13 mouse cellular contexts compared by ENCODE assay signal in the genomic region with DNA sequence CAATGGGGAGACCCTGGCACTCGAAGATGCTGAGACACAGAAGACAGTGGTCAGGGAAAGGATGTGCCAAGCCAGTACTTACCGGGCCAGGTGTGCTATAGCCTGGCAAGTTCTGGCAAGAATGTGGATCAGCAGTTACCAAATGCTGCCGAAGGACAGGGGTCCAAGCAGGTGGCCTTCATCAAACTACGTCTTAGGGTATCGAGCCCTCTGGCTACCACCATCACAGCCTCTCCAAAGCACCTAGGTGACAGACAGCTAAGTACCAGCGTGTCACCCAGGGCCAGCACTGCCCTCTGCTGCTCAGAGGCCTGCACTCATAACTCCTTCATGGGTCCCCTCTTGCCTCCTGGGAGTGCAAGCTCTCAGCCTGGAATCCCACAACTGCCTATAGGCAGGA. TPM values are rescaled to one million over a fixed set of nuclear protein-coding genes. Genes with fewer than 3 reads are reported as not detected.
DNase-seq lines count a peak whose midpoint lies in the region; ATAC-seq and TF ChIP-seq lines count a peak whose summit lies in the region.
"Had no signal": no experiment of that assay in that cellular context is flagged by ENCODE, and none has a peak within 500 bp of the region (broad histone marks: within the 10 kb centered on the region; RNA-seq: fewer than 3 reads in every experiment).

No protein-coding gene starts in this region.

- no peak for ATAC-seq in heart, embryonic 12.5 days (ENCODE audit: insufficient number of reproducible peaks, low FRiP score)
- no peak for ATAC-seq in megakaryocyte, adult 5-6 weeks (ENCODE audit: poor library complexity, severe bottlenecking)
- ATAC-seq in midbrain, postnatal 0 days (ENCODE audit: low FRiP score), result no peak
- ATAC-seq: forebrain, embryonic 16.5 days had no signal

- TF ChIP-seq CTCF in midbrain, postnatal 0 days (IDR thresholded peaks at IDR 0.05), result no peak

- H3K27me3 ChIP-seq in heart, embryonic 12.5 days (replicated peaks), result no peaks in the 10 kb centered on the region
- no peaks in the 10 kb centered on the region for H3K27me3 ChIP-seq in megakaryocyte, embryonic 14.5 days (replicated peaks)
- no peaks in the 10 kb centered on the region for H3K27me3 ChIP-seq in midbrain, postnatal 0 days (ENCODE audit: insufficient read depth, low read length)
- H3K27me3 ChIP-seq: neural tube, embryonic 12.5 days had no signal

- H3K9ac ChIP-seq in heart, embryonic 12.5 days, result no peak overlapping the region
- no peak overlapping the region for H3K9ac ChIP-seq in midbrain, postnatal 0 days (replicated peaks; ENCODE audit: low read length, poor library complexity, severe bottlenecking)
- H3K9ac ChIP-seq: neural tube, embryonic 12.5 days had no signal

- peaks cover 22% of the 10 kb centered on the region for H3K4me1 ChIP-seq in heart, embryonic 12.5 days (replicated peaks)
- peaks cover 100% of the 10 kb centered on the region for H3K4me1 ChIP-seq in megakaryocyte, embryonic 14.5 days
- no peaks in the 10 kb centered on the region for H3K4me1 ChIP-seq in midbrain, postnatal 0 days (ENCODE audit: insufficient read depth, low read length)
- H3K4me1 ChIP-seq: neural tube, embryonic 12.5 days had no signal

- peak; percentile 91 for DNase-seq in heart, adult 11 months
- peak; percentile 54 for DNase-seq in cerebellum, adult 9-10 months
- peak; percentile 45 to 75 for DNase-seq in spleen, postnatal 4 days (ENCODE audit: low spot score in 2 of 2)
- no peak for DNase-seq in midbrain, postnatal 0 days (ENCODE audit: low spot score)
- DNase-seq in heart, postnatal 25 days (ENCODE audit: low spot score), result no peak

- H3K4me3 ChIP-seq in heart, embryonic 12.5 days, result no peak overlapping the region
- H3K4me3 ChIP-seq in megakaryocyte, embryonic 14.5 days (replicated peaks), result peak overlapping the region; percentile 74
- H3K4me3 ChIP-seq in midbrain, postnatal 0 days (ENCODE audit: low read depth, low read length), result no peak overlapping the region
- H3K4me3 ChIP-seq: hindbrain, embryonic 10.5 days; neural tube, embryonic 12.5 days had no signal

- H3K27ac ChIP-seq in heart, embryonic 12.5 days (ENCODE audit: poor library complexity, severe bottlenecking), result no peak overlapping the region
- H3K27ac ChIP-seq in midbrain, postnatal 0 days (ENCODE audit: low read depth, low read length), result no peak overlapping the region
- H3K27ac ChIP-seq: hindbrain, embryonic 10.5 days; neural tube, embryonic 12.5 days had no signal

- 84% methylated on average over 6 of the region's 6 CpGs for WGBS in heart, embryonic 12.5 days
- 87% methylated on average over 6 of the region's 6 CpGs for WGBS in midbrain, postnatal 0 days

- H3K9me3 ChIP-seq in heart, embryonic 12.5 days (replicated peaks), result no peaks in the 10 kb centered on the region
- H3K9me3 ChIP-seq in megakaryocyte, embryonic 14.5 days, result no peaks in the 10 kb centered on the region
- no peaks in the 10 kb centered on the region for H3K9me3 ChIP-seq in midbrain, postnatal 0 days (ENCODE audit: low read length)
- H3K9me3 ChIP-seq: hindbrain, embryonic 10.5 days; neural tube, embryonic 12.5 days had no signal

- peaks cover 59% of the 10 kb centered on the region for H3K36me3 ChIP-seq in heart, embryonic 12.5 days
- peaks cover 100% of the 10 kb centered on the region for H3K36me3 ChIP-seq in megakaryocyte, embryonic 14.5 days (replicated peaks; ENCODE audit: low read length)
- peaks cover 8% of the 10 kb centered on the region for H3K36me3 ChIP-seq in midbrain, postnatal 0 days (ENCODE audit: insufficient read depth, low read length)

- H3K4me2 ChIP-seq in heart, embryonic 12.5 days, result no peak overlapping the region
- H3K4me2 ChIP-seq in midbrain, postnatal 0 days (ENCODE audit: low read depth, low read length, poor library complexity, severe bottlenecking), result no peak overlapping the region
- H3K4me2 ChIP-seq: neural tube, embryonic 12.5 days had no signal

- intact Hi-C loops in heart, postnatal 25 days (cut with DNase I), result loop anchor here (5.0 kb wide), 1 partner anchor 131 kb away; no protein-coding TSS in a partner anchor

RNA-seq across cellular contexts. Expression of a gene that starts 33.6 kb away (rescaled TPM):
- not detected in 2 replicates for polyA plus RNA-seq in heart, embryonic 12.5 days (2016; fragmentation: Nextera tagmentation; extraction: Ambion mirVana)
- polyA plus RNA-seq in megakaryocyte, embryonic 14.5 days (2012; ENCODE audit: insufficient read depth, low replicate concordance), result 20.4 and 26.5 TPM in 2 replicates
- total RNA-seq in megakaryocyte, adult 5-6 weeks (2015), result not detected in 2 replicates
- total RNA-seq in megakaryocyte, adult 5-6 weeks (2017), result not detected in 2 replicates
- total RNA-seq in midbrain, postnatal 0 days (2014; rRNA removed), result not detected in 2 replicates
- not detected in 2 replicates for polyA plus RNA-seq in midbrain, postnatal 0 days (2015; fragmentation: Nextera tagmentation; extraction: Ambion mirVana)
- not detected for total RNA-seq in heart, postnatal 25 days (2021)
- total RNA-seq: left cerebral cortex, postnatal 25 days had no signal
- polyA plus RNA-seq: embryonic facial prominence, embryonic 14.5 days; forebrain, embryonic 16.5 days; hindbrain, embryonic 10.5 days; neural tube, embryonic 12.5 days had no signal

Comparison
In these comparisons a context has a peak if more than half of its experiments do, and no peak if none do; other contexts are left out.
1. DNase-seq: peak in heart, adult 11 months (single experiment), cerebellum, adult 9-10 months (single experiment) and spleen, postnatal 4 days (2 of 2); none in midbrain, postnatal 0 days (single experiment) and heart, postnatal 25 days (single experiment).